Mouse (Mus musculus) G1E (cell line): ENCODE results near the gene Cacna1a.

ENCODE experiments used
- CTCF ChIP-seq: IDR thresholded peaks from 2 replicates; pipeline ENCODE4 v1.5.1; 2012; ENCODE audit warnings: low read depth, low read length, inconsistent platforms, mixed read lengths
- GATA1 ChIP-seq: IDR thresholded peaks from 2 replicates; pipeline ENCODE4 v1.6.1; 2012; ENCODE audit warnings: borderline replicate concordance, low read length, inconsistent platforms, mixed read lengths
- POLR2AphosphoS5 ChIP-seq: IDR thresholded peaks from 2 replicates; pipeline ENCODE4 v1.6.1; 2012; ENCODE audit warnings: low read depth, low read length, inconsistent platforms; ENCODE audit not compliant: insufficient replicate concordance

GRCm38 (mm10) chr8:84424426-84424825 is 36.2 kb downstream of the Cacna1a start:
- TF ChIP-seq GATA1 = no peak
- no peak for TF ChIP-seq CTCF
- no peak for TF ChIP-seq POLR2AphosphoS5
